Mouse (Mus musculus) brain, embryonic 18.5 days (tissue): ENCODE measurements around the gene Sox5.

Experiments used
- DNase-seq: peaks from one replicate; pipeline ENCODE4 v3.0.0-alpha.2; 2012; ENCODE audit warnings: low read depth, low spot score

Sox5 gene

GRCm38 (mm10) chr6:144491761-144492415 is 289.9 kb downstream of the Sox5 start:
- no peak for DNase-seq

DNA sequence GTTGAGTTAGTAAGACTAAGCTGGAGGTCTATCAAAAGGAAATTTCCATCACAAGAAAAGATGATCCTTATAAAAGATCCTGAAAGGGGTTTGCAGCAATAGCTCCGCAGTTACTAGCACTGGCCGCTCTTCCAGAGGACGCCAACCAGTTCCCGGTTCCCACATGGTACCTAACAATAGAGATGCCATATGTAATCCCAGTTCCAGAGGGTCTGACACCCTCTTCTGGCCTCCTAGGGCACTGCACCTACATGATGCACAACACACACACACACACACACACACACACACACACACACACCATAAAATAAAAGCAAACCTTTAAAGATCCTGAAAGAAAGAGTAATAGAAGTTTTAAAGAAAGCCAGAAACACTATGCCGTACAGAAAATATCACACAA is 290.9 kb downstream of the Sox5 start:
- no peak for DNase-seq

- DNase-seq: no peak
These were observed 296.2 kb downstream of the Sox5 start for GRCm38 (mm10) chr6:144485578-144485977.

DNA sequence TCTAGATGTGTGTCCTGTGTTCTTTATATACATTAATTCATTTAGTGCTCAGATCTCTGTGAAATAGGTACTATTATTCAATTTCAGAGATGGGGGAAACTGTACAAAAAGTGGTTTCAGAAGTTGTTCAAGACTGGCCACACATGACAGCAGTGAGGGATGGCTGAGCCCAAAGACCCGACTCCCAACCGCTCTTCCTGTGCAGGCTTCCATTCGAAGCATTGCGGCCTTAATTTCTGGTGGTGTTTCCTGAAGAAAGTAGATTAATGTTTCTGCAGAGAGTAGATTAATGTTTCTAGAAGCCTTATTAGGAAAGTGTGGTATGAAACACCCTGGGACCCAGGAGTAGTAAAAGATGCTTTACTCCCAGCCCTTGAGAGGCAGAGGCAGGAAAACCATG is 298.6 kb downstream of the Sox5 start:
- DNase-seq: no peak

DNA sequence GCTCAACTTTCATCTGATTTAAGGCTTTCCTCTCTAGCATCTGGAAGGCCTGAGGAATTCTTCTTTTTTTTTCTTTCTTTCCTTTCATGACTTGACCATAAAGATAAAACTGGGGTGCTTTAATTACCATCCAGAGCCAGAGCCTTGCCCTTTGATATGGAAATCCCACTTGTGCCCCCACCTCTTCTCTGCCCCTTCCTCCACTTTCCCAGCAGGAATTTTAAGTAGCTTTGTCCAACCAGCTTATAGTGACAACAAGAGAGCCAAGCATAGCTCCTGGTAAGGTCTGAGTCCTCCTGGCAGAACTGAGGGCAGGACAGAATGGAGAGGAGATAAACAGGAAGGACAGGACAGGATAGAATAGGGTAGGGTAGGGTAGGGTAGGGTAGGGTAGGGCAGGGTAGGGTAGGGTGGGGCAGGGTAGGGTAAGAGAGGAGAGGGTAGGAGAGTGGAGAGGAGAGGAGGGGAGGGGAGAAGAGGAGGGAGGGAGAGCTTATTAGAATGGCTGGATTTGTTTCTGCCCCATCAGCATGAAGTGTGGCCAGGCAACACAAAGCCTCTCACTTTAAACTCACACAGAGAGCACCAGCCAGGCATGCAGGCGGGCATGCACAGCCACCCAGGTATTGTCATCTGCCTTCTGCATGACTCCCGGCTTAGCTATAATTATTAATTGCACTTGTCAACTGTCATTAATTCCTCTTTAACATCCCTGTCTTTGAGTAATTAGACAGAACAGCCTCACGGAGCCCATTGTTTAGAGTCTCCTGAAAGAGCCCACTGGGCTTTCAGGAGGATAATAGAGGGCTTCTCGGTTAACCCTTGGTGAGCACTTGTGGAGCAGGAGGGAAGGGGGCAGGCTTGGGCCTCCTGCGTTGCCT is 300.9 kb downstream of the Sox5 start:
- DNase-seq: no peak

- DNase-seq: no peak
These were observed 301.9 kb downstream of the Sox5 start for GRCm38 (mm10) chr6:144479861-144480260.

DNA sequence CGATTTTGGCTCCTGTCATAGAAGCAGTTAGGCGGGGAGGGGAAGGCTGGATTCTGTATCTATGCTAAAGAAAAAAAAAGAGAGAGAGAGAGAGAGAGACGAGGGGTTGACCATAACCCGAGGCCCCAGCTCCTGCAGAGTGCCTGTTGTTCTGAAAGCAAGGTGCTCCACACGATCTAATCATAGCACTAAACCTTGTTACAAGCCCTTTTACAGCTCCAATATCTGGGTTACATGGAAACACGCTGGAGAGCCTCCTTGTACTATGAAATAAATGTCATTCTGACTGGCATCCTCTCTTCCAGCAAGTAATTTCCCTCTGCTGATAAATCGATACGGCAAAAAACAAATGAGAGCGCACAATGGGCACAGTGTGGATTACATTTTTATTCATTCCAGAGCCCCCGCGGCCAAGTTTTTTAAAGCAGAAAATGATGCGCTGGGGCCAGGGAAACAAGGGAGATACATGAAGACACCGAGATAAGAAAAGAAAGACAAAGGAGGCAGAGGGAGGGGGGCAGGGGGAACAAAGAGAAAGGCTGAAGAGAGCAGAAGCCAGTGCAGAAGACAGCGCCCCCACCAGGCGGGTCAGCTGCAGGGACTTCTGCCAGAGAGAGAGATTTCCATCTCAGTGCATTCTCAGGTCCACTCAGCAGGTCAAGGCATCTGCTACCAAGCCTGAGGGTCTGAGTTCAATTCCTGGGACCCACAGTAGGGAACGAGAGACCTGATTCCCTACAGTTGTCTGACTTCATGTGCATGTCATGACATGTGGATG is 304.3 kb downstream of the Sox5 start:
- DNase-seq: no peak

DNA sequence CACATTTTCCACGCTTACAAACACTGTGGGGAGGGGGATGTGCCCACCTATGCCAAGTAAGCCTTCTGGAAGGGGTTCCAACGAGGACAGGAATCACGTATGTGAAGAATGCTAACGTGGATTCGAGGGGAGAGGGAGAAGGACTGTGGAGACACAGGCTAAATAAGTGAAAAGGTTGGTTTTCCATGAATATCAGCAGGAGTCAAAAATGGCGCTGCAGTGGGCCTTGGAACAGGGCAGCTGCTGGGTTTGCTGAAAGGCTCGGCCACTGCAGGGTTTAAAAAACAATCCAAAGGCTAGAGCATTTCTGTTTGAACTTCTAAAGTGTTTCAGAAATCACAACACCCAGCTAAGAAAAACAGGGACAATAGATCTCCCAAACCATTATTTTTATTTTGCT is 308.3 kb downstream of the Sox5 start:
- no peak for DNase-seq

- no peak for DNase-seq
These were observed 309.5 kb downstream of the Sox5 start for GRCm38 (mm10) chr6:144472089-144472900.

DNA sequence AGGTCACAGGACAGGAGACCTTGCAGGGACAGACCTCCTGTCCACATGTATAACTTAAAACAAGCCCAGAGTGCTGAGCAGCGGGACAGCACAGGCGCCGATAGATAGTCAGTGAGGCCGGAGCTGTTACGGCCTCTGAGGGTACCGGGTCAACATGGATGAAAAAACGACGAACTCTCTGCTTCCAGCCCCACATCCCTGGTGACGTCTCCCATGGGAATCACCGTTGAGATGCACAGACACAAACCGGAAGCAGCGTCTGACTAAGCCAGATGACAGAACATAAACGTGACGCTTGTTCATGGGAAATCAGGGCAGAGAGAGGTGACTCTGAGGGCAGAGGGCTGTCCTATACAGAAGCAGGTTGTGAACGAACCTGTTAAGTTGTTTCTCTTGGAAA is 315.1 kb downstream of the Sox5 start:
- no peak for DNase-seq

DNA sequence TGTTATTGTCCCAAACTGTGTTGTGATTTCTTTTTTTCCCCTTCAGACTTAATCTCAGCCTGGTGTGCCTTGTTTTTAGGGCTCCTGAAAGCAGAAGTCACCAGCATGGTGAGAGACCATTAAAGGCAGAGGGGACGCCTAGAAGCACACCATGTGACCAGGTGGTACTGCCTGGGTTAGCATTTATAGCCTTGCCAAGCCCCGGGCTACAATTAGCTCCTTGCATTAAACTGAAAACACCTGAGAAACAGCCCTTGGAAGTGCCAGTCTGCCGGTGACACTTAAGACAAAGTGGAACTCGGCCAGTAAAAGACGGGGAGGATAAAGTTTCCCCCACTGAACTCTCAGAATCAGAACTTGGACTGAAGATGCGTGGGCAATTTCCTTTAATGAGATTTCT is 318.1 kb downstream of the Sox5 start:
- no peak for DNase-seq

- no peak for DNase-seq
These were observed 318.5 kb downstream of the Sox5 start for GRCm38 (mm10) chr6:144463274-144463673.

- no peak for DNase-seq
These were observed 322.3 kb downstream of the Sox5 start for GRCm38 (mm10) chr6:144459486-144459885.

- DNase-seq: no peak
These were observed 324.3 kb downstream of the Sox5 start for GRCm38 (mm10) chr6:144457500-144457899.

- DNase-seq: no peak
These were observed 327.2 kb downstream of the Sox5 start for GRCm38 (mm10) chr6:144454291-144455276.

DNA sequence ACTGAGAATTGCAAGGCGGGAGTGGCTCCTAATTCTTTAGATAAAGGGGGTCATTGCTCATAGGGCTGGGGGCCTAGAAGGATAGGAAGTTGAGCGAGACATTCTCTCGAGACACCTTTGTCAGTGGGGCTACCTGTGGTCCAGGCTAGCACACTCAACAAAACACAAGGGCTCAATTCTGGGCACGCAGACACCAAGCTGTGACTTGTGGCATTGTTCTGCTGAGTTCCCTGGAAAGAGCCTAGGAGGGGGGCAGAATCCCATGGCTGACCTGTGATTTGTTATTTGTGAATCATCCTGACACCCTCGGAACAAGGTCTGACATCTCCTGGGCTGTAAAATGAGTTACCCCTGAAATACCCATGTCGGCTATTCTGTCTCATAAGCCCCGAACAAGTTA is 328.2 kb downstream of the Sox5 start:
- no peak for DNase-seq

GRCm38 (mm10) chr6:144453147-144453546 is 328.6 kb downstream of the Sox5 start:
- DNase-seq: no peak

GRCm38 (mm10) chr6:144452200-144452977 is 329.4 kb downstream of the Sox5 start:
- peak; percentile 77 for DNase-seq

GRCm38 (mm10) chr6:144451631-144452030 is 330.1 kb downstream of the Sox5 start:
- DNase-seq: no peak
